Mouse (Mus musculus) MEL (cell line): Measurements from ENCODE around the gene Klf13. TPM values are rescaled to one million over a fixed set of nuclear protein-coding genes. Genes with fewer than 3 reads are reported as not detected.

ENCODE experiments used
- DNase-seq: peaks from one replicate; pipeline ENCODE4 v3.0.0; 2011; ENCODE audit warnings: low read depth, low spot score
- H3K27ac ChIP-seq: 2 replicates; pipeline ENCODE4 v1.5.1; 2012; ENCODE audit warnings: low read depth, mild to moderate bottlenecking, control low read depth, low read length, moderate library complexity; ENCODE audit not compliant: control insufficient read depth
- H3K27me3 ChIP-seq, 2 experiments: fragments of 150-350 bp in 1 of 2; sonication (generic) in 1 of 2; 2 replicates each; pipeline ENCODE4 v1.6.1; 2012; ENCODE audit warnings: low read length in 2 of 2, mild to moderate bottlenecking in 2 of 2, improper control_type of control experiment in 1 of 2, moderate library complexity in 1 of 2; ENCODE audit not compliant: insufficient read depth in 2 of 2, control insufficient read depth in 1 of 2
- H3K36me3 ChIP-seq, 2 experiments: 2 replicates each; pipeline ENCODE4 v1.6.1; 2012 to 2014; ENCODE audit warnings: low read length in 2 of 2, improper control_type of control experiment in 1 of 2, inconsistent platforms in 1 of 2, mild to moderate bottlenecking in 1 of 2; ENCODE audit not compliant: insufficient read depth in 2 of 2, control insufficient read depth in 1 of 2
- H3K4me1 ChIP-seq, 2 experiments: fragments of 150-350 bp in 1 of 2; sonication (generic) in 1 of 2; 2 replicates each; pipeline ENCODE4 v1.6.1; 2012; ENCODE audit warnings: low read length in 2 of 2, improper control_type of control experiment in 1 of 2, mild to moderate bottlenecking in 1 of 2; ENCODE audit not compliant: insufficient read depth in 2 of 2, control insufficient read depth in 1 of 2
- H3K4me3 ChIP-seq, 2 experiments: fragments of 150-350 bp in 1 of 2; sonication (generic) in 1 of 2; 2 replicates each; pipeline ENCODE4 v1.5.1; 2012; ENCODE audit warnings: low read depth in 2 of 2, low read length in 2 of 2, mild to moderate bottlenecking in 2 of 2, moderate library complexity in 2 of 2, control low read depth in 1 of 2, improper control_type of control experiment in 1 of 2; ENCODE audit not compliant: control insufficient read depth in 1 of 2, insufficient read depth in 1 of 2
- H3K79me2 ChIP-seq: 2 replicates; pipeline ENCODE4 v1.6.1; 2012; ENCODE audit warnings: mild to moderate bottlenecking, low read length, moderate library complexity; ENCODE audit not compliant: control insufficient read depth, poor library complexity, insufficient read depth
- H3K9ac ChIP-seq: 2 replicates; pipeline ENCODE4 v1.6.1; 2012; ENCODE audit warnings: low read depth, mild to moderate bottlenecking, control low read depth, low read length, moderate library complexity; ENCODE audit not compliant: control insufficient read depth, poor library complexity, severe bottlenecking
- H3K9me3 ChIP-seq: fragments of 150-350 bp; sonication (generic); replicated peaks from 2 replicates; pipeline ENCODE4 v1.6.1; 2012; ENCODE audit warnings: mild to moderate bottlenecking, low read length, improper control_type of control experiment, moderate library complexity; ENCODE audit not compliant: insufficient read depth
- BHLHE40 ChIP-seq: IDR thresholded peaks from 2 replicates; pipeline ENCODE4 v1.6.1; 2012; ENCODE audit warnings: low read depth, mild to moderate bottlenecking, inconsistent platforms, low read length, improper control_type of control experiment, borderline replicate concordance
- CTCF ChIP-seq, 3 experiments: IDR thresholded peaks in 2 of 3; conservative IDR thresholded peaks in 1 of 3; 2 replicates each; pipeline ENCODE4 v1.5.1; 2011 to 2012; ENCODE audit warnings: low read length in 3 of 3, low read depth in 2 of 3, mild to moderate bottlenecking in 2 of 3, improper control_type of control experiment in 1 of 3, inconsistent platforms in 1 of 3, mixed read lengths in 1 of 3, moderate library complexity in 1 of 3; ENCODE audit not compliant: control insufficient read depth in 1 of 3, insufficient read depth in 1 of 3, poor library complexity in 1 of 3, severe bottlenecking in 1 of 3
- E2F4 ChIP-seq: IDR thresholded peaks from 2 replicates; pipeline ENCODE4 v1.6.1; 2011; ENCODE audit warnings: low read depth, low read length, improper control_type of control experiment, borderline replicate concordance
- EP300 ChIP-seq, 2 experiments: IDR thresholded peaks; 2 replicates each; pipeline ENCODE4 v1.6.1; 2011; ENCODE audit warnings: improper control_type of control experiment in 2 of 2, low read length in 2 of 2, low read depth in 1 of 2, mild to moderate bottlenecking in 1 of 2
- GABPA ChIP-seq: IDR thresholded peaks from 2 replicates; pipeline ENCODE4 v1.6.1; 2012; ENCODE audit warnings: low read depth, mild to moderate bottlenecking, inconsistent platforms, low read length, improper control_type of control experiment, moderate library complexity
- HCFC1 ChIP-seq: IDR thresholded peaks from 2 replicates; pipeline ENCODE4 v1.6.1; 2012; ENCODE audit warnings: low read depth, mild to moderate bottlenecking, inconsistent platforms, low read length, improper control_type of control experiment, moderate library complexity
- JUND ChIP-seq: IDR thresholded peaks from 2 replicates; pipeline ENCODE4 v1.6.1; 2011; ENCODE audit warnings: low read depth, mild to moderate bottlenecking, improper control_type of control experiment, low read length
- KAT2A ChIP-seq: conservative IDR thresholded peaks from 2 replicates; pipeline ENCODE4 v1.6.1; 2012; ENCODE audit warnings: low read depth, low read length, improper control_type of control experiment, inconsistent platforms
- MAX ChIP-seq: IDR thresholded peaks from 2 replicates; pipeline ENCODE4 v1.6.1; 2011; ENCODE audit warnings: low read length, improper control_type of control experiment
- MAZ ChIP-seq: IDR thresholded peaks from 2 replicates; pipeline ENCODE4 v1.6.1; 2012; ENCODE audit warnings: low read depth, mild to moderate bottlenecking, inconsistent platforms, low read length, improper control_type of control experiment
- MYC ChIP-seq: IDR thresholded peaks from 2 replicates; pipeline ENCODE4 v1.6.1; 2011; ENCODE audit warnings: low read depth, mild to moderate bottlenecking, low read length, improper control_type of control experiment, moderate library complexity
- NELFE ChIP-seq: IDR thresholded peaks from 2 replicates; pipeline ENCODE4 v1.6.1; 2011; ENCODE audit warnings: low read depth, low read length, improper control_type of control experiment
- POLR2AphosphoS2 ChIP-seq: IDR thresholded peaks from 2 replicates; pipeline ENCODE4 v1.6.1; 2011; ENCODE audit warnings: low read length, improper control_type of control experiment
- RAD21 ChIP-seq: IDR thresholded peaks from 2 replicates; pipeline ENCODE4 v1.6.1; 2011; ENCODE audit warnings: mild to moderate bottlenecking, low read depth, low read length, improper control_type of control experiment
- RCOR1 ChIP-seq: IDR thresholded peaks from 2 replicates; pipeline ENCODE4 v1.6.1; 2012; ENCODE audit warnings: low read depth, mild to moderate bottlenecking, inconsistent platforms, low read length, improper control_type of control experiment
- SIN3A ChIP-seq: IDR thresholded peaks from 2 replicates; pipeline ENCODE4 v1.6.1; 2012; ENCODE audit warnings: low read length, improper control_type of control experiment, inconsistent platforms
- SMC3 ChIP-seq: IDR thresholded peaks from 2 replicates; pipeline ENCODE4 v1.6.1; 2011; ENCODE audit warnings: low read depth, low read length, improper control_type of control experiment
- TBP ChIP-seq: IDR thresholded peaks from 2 replicates; pipeline ENCODE4 v1.8.0; 2011; ENCODE audit warnings: low read depth, low read length, improper control_type of control experiment
- TCF12 ChIP-seq: IDR thresholded peaks from 2 replicates; pipeline ENCODE4 v1.6.1; 2014; ENCODE audit warnings: low read depth, mild to moderate bottlenecking, inconsistent platforms, low read length, improper control_type of control experiment, moderate library complexity
- UBTF ChIP-seq: IDR thresholded peaks from 2 replicates; pipeline ENCODE4 v1.6.1; 2012; ENCODE audit warnings: low read depth, mild to moderate bottlenecking, inconsistent platforms, low read length, improper control_type of control experiment, moderate library complexity, borderline replicate concordance; ENCODE audit not compliant: insufficient read depth
- USF2 ChIP-seq, 2 experiments: IDR thresholded peaks; 2 replicates each; pipeline ENCODE4 v1.6.1; 2011 to 2012; ENCODE audit warnings: improper control_type of control experiment in 2 of 2, low read length in 2 of 2, borderline replicate concordance in 1 of 2, inconsistent platforms in 1 of 2, low read depth in 1 of 2, mild to moderate bottlenecking in 1 of 2; ENCODE audit not compliant: insufficient read depth in 1 of 2
- ZNF384 ChIP-seq: IDR thresholded peaks from 2 replicates; pipeline ENCODE4 v1.6.1; 2012; ENCODE audit warnings: low read depth, mild to moderate bottlenecking, inconsistent platforms, low read length, improper control_type of control experiment
- polyA plus RNA-seq, 2 experiments: library from polyadenylated mRNA; stranded (reverse) in 1 of 2; unstranded in 1 of 2; fragments of >175 nt in 1 of 2; fragments of >200 nt in 1 of 2; gene quantifications; 2 replicates each; pipeline versions ENCODE4 v1.2.1 to v1.2.4; 2012; ENCODE audit warnings: low replicate concordance in 2 of 2, low read depth in 1 of 2; ENCODE audit not compliant: insufficient read length in 2 of 2, insufficient read depth in 1 of 2, missing spikeins in 1 of 2
- total RNA-seq: library from RNA; depleted of rRNA; stranded (reverse); fragments of 300-350 nt; gene quantifications from 2 replicates; pipeline ENCODE4 v1.2.3, GENCODE M21; 2012

Klf13 gene
- total and polyA plus RNA-seq, 3 experiments = 21.6 to 118 (median 26.9) TPM

DNA sequence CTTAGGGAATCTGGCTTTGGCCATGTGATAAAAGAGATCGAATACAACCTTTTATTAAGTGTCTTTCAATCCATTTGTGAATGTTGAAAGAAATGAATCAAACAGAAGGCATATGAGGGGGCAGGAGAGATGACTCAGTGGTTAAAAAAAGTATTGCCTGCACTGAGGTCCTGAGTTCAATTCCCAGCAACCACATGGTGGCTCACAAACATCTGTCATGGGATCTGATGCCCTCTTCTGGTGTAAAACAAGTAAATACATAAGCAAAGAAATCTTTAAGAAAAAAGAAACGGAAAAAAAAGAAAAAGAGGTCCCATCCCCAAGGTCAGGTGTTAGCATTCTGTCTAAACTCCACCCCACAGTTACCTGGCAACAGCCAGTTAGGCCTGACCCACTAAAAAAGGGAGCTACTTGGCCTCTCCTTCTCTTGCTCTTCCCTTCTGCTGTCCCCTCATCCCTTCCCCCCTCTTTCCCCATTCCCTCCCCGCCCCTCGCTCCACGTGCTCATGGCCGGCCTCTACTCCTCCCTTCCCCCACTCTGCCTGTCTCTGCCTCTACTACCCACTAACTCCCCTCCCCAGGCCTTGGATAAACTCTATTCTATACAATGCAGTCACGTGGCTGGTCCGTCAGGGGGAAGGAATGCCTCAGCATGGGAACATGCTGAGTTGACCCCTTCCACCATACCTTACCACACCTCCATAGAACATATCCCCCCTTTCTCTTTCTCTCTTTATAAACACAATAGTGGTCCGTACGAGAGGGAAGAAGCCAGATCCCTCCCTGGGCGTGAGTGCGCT lies 25.6 kb downstream of the Klf13 start:
- H3K4me3 ChIP-seq = no peak overlapping the region; a peak in 1 of 4 replicates
- H3K27me3 ChIP-seq = no peaks in the 10 kb centered on the region
- H3K4me1 ChIP-seq = peaks cover 25 to 62% of the 10 kb centered on the region in 2 experiments
- 0 out of 2 replicates have a peak, but pooled peaks have one; percentile 38 for TF ChIP-seq SIN3A
- no peak for TF ChIP-seq MAZ
- peak; percentile 31 for TF ChIP-seq SMC3
- TF ChIP-seq KAT2A = no peak
- TF ChIP-seq ZNF384 = peak; percentile 71
- no peak for TF ChIP-seq E2F4
- peak; percentile 54; the same call in 1 of the 2 replicates for TF ChIP-seq MYC
- peak; percentile 27 for TF ChIP-seq RAD21
- no peak for TF ChIP-seq BHLHE40
- peak; percentile 51; the same call in 1 of the 2 replicates for TF ChIP-seq MAX
- TF ChIP-seq EP300 (IDR thresholded peaks at IDR 0.05; ENCODE audit: low read depth in 1 of 2, low read length in 2 of 2) = no peak
- no peak for TF ChIP-seq RCOR1
- TF ChIP-seq POLR2AphosphoS2 = no peak
- peak in 1 of 3 experiments; percentile 35; a peak in 2 of 6 replicates for TF ChIP-seq CTCF (IDR thresholded peaks at IDR 0.05 in 2 of 3, conservative IDR thresholded peaks at IDR 0.05 in 1 of 3; ENCODE audit: control insufficient read depth in 1 of 3, insufficient read depth in 1 of 3, low read depth in 2 of 3, low read length in 3 of 3, poor library complexity in 1 of 3, severe bottlenecking in 1 of 3)
- TF ChIP-seq TBP = no peak
- TF ChIP-seq GABPA = no peak
- no peak for TF ChIP-seq USF2 (IDR thresholded peaks at IDR 0.05; ENCODE audit: borderline replicate concordance in 1 of 2, insufficient read depth in 1 of 2, low read depth in 1 of 2, low read length in 2 of 2)
- TF ChIP-seq UBTF = no peak
- no peak for TF ChIP-seq NELFE
- no peak for TF ChIP-seq JUND
- no peak for TF ChIP-seq TCF12
- no peak for TF ChIP-seq HCFC1
- TF ChIP-seq, all 39 proteins: peak for 7
- no peak overlapping the region for H3K9ac ChIP-seq
- H3K36me3 ChIP-seq = peaks cover 0 to 50% of the 10 kb centered on the region in 2 experiments; a peak in 2 of 4 replicates
- no peaks in the 10 kb centered on the region for H3K9me3 ChIP-seq
- peaks cover 36% of the 10 kb centered on the region for H3K79me2 ChIP-seq
- peak overlapping the region; percentile 55 for H3K27ac ChIP-seq
- peak; percentile 47 for DNase-seq
